Mouse (Mus musculus) embryonic fibroblast, embryonic 13.5 days (primary cell): ENCODE results near the gene Elf2. TPM values are rescaled to one million over a fixed set of nuclear protein-coding genes. Genes with fewer than 3 reads are reported as not detected.

Experiments
- H3K27ac ChIP-seq: 2 replicates; pipeline ENCODE4 v1.5.1; 2012; ENCODE audit warnings: low read length, control low read depth, inconsistent platforms; ENCODE audit not compliant: insufficient read depth
- H3K4me1 ChIP-seq: 2 replicates; pipeline ENCODE4 v1.6.1; 2011; ENCODE audit warnings: low read length; ENCODE audit not compliant: control insufficient read depth, insufficient read depth
- H3K4me3 ChIP-seq: 2 replicates; pipeline ENCODE4 v1.5.1; 2011; ENCODE audit warnings: mild to moderate bottlenecking, control low read depth, low read length; ENCODE audit not compliant: insufficient read depth
- CTCF ChIP-seq: IDR thresholded peaks from 2 replicates; pipeline ENCODE4 v1.5.1; 2011; ENCODE audit warnings: mild to moderate bottlenecking, control low read depth, low read length, moderate library complexity, borderline replicate concordance; ENCODE audit not compliant: insufficient read depth
- POLR2A ChIP-seq: IDR thresholded peaks from 2 replicates; pipeline ENCODE4 v1.6.1; 2011; ENCODE audit warnings: low read depth, mild to moderate bottlenecking, control low read depth, low read length, moderate library complexity
- polyA plus RNA-seq: library from polyadenylated mRNA; stranded (reverse); fragments of >200 nt; gene quantifications from 2 replicates; pipeline ENCODE4 v1.2.4, GENCODE M21; 2011; ENCODE audit warnings: low read depth; ENCODE audit not compliant: missing spikeins, insufficient read length

Gene Elf2
- polyA plus RNA-seq, 1 experiment: 53.4 TPM

DNA sequence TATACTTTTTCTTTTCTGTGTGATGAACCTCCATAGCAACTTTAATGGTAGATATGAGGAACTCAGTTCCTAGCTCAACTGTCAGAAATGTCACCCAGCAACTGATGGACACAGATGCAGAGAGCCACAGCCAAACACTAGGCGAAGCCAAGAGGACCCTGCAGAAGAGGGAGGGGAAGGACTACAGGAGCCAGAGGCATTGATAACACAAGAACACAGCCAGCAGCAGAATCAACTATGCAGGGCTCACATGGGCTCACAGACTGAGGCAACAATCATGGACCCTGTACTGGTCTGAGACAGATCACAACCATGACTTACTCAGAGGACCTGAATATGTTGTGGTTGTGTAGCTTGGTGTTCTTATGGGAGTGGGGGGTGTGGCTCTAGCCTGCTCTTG, 56.1 kb downstream of the Elf2 start:
- no peak overlapping the region for H3K27ac ChIP-seq

DNA sequence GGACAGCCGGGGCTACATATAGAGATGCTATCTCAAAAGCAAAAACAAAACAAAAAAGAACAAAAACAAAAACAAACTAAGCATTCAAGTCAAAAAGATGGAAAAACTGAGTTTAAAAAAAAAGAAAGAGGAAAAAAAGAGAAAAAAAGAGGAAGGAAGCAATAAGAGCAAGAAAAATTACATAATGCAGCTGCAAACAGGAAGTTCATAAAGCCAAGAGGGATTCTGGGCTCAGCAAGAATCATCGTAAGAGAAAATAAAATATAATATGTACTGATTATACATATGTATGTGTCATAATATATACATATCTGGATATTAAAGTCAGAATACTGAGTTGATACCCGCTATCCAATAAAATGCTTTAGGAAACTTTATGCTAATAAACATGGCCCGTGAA, 58.7 kb downstream of the Elf2 start:
- no peak overlapping the region for H3K4me3 ChIP-seq
- H3K4me1 ChIP-seq: peaks cover 2% of the 10 kb centered on the region; the same call in 1 of the 2 replicates
- no peak for TF ChIP-seq POLR2A
- no peak for TF ChIP-seq CTCF
- no peak overlapping the region for H3K27ac ChIP-seq

More for the DNA sequence above, 56.1 kb downstream of the Elf2 start:
- TF ChIP-seq CTCF: no peak
- no peak overlapping the region for H3K4me3 ChIP-seq
- H3K4me1 ChIP-seq: no peaks in the 10 kb centered on the region

DNA sequence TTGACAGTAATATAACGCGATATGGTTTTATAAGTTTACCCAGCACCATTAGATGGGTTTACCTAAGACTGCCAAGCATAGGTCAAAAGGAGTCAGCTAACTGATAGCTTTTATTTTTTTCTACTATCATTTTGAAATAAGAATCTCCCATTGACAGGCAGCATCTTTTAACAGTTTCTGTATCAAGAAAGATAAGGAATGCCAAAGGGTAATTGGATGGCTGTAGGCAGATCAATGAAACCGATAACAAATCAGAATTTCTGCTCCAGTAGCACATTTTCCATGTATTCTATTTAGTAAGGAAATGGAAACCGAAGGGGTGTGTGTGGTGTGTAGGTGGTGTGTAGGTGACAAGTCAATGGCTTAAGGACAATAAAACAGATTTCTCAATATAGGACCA, 62.0 kb downstream of the Elf2 start:
- Histone ChIP-seq H3K27ac (no peak overlapping the region), H3K4me1 (peaks cover 4% of the 10 kb centered on the region; the same call in 1 of the 2 replicates), H3K4me3 (no peak overlapping the region)
- no peak for TF ChIP-seq POLR2A
- no peak for TF ChIP-seq CTCF

DNA sequence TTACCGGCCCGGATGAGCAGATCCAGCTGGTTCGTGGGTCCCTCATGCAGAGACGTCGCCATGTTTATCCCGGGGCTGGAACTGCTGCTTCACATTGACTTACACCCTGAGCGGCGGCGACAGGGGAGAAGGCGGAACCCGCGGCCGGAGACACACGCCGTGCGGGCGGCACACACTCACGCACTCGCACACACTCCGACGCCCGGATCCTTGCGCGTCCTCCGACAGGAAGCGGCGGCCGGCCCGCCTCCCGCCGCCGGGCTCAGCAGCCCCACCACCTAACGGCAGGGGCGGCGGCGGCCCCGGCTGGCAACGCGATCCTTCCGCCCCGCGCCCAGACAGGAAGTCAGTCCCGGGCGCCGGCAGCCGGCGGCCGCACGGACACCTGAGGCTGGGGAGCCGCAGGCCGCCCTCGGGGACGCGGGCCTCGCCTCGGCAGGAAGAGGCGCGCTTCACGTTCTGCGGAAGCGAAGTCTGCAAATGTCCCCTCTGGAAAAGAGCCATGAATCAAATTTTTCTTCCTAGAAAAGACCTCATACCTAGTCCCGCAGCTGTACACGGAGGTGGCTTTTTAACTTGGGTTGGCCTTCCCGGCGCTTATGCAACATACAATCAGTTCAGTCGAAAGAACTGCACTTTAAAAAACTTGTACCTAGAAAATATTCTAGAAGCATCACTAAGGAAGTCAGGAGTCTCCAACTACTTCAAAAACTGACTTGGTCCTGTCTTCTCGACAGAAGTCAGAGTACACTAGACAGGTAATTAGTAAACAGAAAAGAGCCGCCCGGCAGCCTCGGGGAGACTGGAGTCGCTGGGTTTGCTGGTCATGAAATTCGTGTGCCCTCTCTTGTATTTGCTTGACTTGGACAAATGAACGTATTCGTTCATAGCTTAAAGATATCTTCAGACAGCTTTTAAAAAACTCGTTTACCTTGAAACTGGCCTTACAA, 63.0 kb downstream of the Elf2 start:
- Histone ChIP-seq H3K27ac (peak overlapping the region; percentile 91), H3K4me1 (peaks cover 4% of the 10 kb centered on the region; the same call in 1 of the 2 replicates), H3K4me3 (peak overlapping the region; percentile 81)
- TF ChIP-seq CTCF: no peak
- TF ChIP-seq POLR2A: peak; percentile 69

DNA sequence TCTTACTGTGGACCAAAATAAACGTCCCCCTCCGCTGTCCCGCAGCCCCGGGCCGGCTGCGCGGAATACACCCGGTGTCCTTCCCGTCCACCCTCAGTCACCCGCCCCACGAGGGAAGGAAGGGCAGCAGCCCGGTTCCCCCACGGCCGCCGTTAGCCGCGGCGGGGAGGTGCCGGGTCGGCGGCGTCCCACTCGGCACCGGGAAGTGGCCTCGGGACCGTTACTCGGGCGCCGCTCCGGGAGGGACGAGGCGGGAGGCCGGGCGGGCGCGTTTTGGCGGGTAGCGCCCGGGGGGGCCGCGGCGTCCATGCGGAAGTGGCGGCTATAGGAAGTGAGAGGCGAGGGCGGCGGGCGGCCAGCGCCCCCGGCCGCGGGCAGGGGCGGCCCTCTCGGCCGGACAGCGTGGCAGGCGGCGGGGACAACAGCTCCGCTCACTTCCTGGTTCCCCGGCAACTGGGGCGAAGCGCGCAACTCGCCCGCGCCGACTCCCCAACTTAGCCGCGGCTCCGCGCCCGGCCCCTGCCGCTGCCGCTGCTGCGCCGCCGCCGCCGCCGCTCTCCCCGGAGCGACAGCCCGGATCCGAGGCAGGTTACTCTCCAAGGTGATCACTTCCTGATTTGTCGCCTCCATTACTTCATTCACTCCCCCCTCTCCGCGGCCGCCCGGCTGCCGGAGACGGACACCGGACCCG, 63.9 kb downstream of the Elf2 start:
- peak overlapping the region; percentile 81 for H3K4me3 ChIP-seq
- H3K4me1 ChIP-seq: peaks cover 4% of the 10 kb centered on the region; the same call in 1 of the 2 replicates
- H3K27ac ChIP-seq: peak overlapping the region; percentile 91
- TF ChIP-seq CTCF (no peak), POLR2A (peak; percentile 26; the same call in 1 of the 2 replicates)

DNA sequence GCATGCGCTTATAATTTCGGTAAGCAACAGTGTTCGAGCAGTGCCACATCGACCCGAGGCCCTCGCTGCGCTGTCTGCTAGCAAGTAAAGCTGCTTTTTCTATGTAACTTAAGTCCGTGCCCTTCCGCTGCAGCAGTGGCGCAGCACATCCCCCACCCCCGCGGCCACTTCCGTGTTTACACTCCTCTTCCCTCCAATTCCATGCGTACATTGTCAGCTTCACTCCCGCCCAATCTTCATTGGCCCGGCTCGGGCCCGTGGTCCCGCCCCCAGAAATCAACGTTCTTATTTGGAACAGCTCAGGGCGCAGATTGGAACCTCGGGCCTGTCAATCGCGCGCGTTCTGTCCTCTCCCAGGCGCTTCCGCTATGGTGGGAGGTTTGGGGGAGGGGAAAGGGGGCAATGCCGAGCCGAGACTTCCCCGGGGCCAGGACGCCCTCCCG, 64.5 kb downstream of the Elf2 start:
- no peak for TF ChIP-seq CTCF
- TF ChIP-seq POLR2A: peak; percentile 61; the same call in 1 of the 2 replicates
- H3K4me3 ChIP-seq: peak overlapping the region; percentile 81
- peaks cover 4% of the 10 kb centered on the region; the same call in 1 of the 2 replicates for H3K4me1 ChIP-seq

DNA sequence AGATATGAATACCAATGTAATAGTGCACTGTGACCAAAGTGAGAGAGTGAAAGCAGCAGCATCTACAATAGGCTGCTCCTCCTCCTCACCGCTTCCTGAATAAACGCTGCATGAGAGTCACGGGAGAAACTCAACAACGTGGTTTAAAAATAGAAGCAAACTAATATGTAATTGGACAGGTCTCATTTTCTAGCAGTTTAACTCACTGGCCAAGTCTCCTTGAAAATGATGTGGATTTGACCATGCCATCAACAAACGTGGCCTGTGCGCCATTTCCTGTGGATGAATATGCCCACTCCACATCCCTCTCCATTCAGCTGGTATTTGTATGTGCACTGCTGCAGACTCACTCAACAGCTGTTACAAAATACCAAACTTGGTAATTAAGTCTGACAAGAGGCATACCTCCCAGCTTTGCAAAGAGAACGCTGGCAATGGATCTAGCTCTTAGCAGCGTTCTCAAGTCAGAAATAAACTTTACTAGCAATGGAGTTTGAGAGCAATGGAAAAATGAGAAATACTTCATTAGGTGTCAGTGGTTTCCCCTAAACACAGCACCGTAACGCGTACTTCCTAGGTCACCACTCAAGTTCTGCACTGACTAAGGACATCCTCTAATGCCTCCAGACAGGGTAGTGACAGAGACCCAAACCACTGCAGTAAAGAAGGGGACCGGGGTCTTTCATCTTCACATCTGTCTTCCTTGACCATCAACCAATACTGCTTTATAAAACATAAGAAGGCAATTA, 70.2 kb downstream of the Elf2 start:
- no peak overlapping the region for H3K27ac ChIP-seq
- peaks cover 8% of the 10 kb centered on the region for H3K4me1 ChIP-seq
- H3K4me3 ChIP-seq: no peak overlapping the region
- TF ChIP-seq POLR2A: no peak
- no peak for TF ChIP-seq CTCF

More for the DNA sequence above, 64.5 kb downstream of the Elf2 start:
- peak overlapping the region; percentile 91; the same call in 1 of the 2 replicates for H3K27ac ChIP-seq

DNA sequence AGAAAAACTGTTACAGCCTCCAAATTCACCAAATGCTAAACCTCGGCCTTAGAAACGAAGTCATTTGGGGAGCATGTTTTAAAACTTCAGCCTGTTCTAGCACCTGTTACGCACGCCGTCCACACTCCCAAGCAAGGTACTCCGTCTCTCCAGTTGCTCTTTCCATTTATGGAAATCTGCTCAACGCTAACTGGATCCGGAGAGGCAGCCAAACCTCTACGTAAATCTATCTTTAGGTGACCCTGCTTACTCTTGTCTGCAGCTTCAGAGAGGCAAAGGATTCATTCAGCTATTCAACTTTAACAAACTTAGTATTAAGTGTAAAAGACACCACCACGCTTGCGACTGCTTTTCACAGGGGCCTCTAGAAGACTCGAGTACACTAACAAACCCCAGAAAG, 72.0 kb downstream of the Elf2 start:
- Histone ChIP-seq H3K4me3 (no peak overlapping the region), H3K27ac (no peak overlapping the region), H3K4me1 (peaks cover 6% of the 10 kb centered on the region)
- TF ChIP-seq CTCF (no peak), POLR2A (no peak)

DNA sequence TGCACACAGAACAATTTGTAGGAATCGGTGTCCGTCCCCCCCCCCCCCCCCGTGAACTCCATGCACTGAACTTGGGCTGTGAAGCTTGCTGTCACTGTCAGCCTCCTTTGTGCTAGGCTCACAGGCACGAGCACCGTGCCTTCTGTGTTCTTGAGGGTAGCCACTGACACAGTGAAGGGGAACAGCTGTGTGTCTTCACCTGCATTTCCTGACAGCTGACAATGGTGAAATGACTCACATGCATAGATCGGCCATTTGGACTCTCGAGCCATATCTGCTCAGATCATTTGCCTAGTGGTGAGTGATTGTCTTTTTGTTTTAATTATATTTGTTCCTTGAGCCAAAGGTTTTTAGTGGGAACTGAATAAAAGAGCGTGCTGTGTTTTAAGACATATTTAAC, 77.5 kb downstream of the Elf2 start:
- TF ChIP-seq POLR2A (no peak), CTCF (no peak)
- no peak overlapping the region for H3K4me3 ChIP-seq
- no peak overlapping the region for H3K27ac ChIP-seq
- H3K4me1 ChIP-seq: no peaks in the 10 kb centered on the region
